Mouse (Mus musculus) urinary bladder, adult 18-20 months (tissue): ENCODE data around the gene Dcdc2c.

Experiments
- DNase-seq, 2 experiments: peaks; one replicate each; pipeline ENCODE4 v3.0.0; 2022; ENCODE audit warnings: low spot score in 2 of 2, mixed read lengths in 2 of 2

Gene Dcdc2c

DNA sequence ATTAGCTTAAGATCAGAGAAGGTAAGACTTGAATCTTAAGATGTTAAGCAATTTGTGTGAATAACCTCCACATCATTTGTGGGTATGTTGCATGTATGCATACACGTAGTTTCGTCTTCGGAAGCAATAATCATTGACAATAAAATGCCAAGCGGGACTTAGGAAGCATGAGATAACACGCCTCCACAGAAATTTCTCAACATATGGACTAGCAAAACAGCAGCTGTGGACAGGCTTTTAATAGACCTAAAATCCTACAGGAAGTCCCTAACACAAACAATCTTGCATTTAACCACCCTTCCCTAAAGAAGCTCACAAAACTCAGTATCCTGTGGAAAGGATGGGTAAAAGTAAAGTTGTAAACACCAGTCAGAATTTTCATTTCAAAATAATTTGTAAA, 93.4 kb downstream of the Dcdc2c start:
- DNase-seq, result no peak

DNA sequence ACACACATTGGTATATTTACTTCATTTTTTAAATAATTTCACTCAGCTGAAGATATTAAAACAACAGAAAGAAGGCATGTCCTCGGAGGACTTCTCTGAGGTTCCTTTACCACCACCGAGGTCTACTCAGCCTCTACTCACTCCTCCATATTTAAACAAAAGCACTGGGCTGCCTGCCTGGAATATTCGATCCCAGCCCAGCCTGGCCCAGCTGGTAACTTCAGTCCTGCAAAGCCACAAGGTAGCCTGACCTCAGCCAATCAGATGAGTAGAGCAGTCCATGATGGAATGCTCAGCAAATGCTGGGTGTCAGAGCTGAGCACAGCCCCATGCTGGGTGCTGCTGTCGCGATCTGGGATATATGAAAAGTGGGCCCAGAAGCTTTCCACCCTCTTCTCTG, 115.7 kb downstream of the Dcdc2c start:
- DNase-seq, result no peak

DNA sequence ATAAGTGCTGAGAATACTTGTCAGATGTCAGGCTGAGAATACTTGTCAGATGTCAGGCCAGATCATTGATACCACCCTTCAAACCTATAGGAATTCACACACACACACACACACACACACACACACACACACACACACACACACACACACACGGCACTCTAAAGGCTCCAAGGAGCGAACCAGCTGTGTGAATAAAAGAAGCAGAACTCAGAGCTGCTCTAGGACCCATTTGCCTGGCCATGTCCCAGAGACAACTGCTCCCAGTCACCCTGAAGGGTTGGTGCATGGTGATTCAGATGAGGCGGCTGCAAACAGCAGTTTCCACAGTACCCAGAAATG, 119.5 kb downstream of the Dcdc2c start:
- no peak for DNase-seq

DNA sequence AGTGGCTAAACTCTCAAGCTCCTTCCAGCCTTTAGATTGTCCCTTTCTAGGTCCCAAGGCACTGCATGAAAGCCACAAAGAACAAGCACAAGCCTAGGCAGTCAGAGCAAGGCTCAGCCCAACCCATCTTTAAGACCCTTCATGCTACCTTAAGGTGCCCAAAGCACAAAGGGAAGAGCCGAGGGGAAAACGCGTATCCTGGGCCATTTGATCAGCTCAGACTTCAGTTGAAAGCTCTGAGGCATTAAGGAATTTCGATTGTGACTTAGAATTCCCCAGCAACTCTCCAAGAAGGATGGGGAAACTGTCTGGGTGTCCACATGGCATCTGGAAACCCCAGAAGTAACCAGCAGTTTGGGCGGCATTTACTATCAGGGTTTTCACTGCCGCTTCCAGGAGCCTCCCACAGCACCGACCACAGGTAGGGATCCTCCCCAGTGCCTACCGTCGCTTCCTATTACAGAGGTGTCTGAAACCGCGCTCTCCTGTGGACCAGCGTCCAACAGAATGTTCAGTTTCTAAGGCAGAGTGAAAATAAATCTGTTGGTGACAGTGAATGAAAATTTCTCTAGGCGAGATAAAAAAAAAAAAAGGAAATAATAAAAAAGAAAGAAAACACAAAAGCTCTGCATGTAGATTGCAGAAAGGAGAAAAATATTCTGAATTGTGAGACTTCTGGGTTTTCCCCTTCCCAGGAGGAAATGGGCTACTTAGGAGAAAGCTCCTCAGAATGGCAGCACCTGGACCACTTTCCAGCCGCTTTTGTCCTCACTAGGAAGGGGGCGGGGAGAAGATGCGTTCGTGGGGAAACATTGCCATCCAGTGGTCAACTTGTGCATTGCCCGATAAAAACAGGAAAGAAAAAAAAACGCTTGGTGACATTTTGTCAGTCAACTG, 120.1 kb downstream of the Dcdc2c start:
- peak; percentile 22 to 46 for DNase-seq

DNA sequence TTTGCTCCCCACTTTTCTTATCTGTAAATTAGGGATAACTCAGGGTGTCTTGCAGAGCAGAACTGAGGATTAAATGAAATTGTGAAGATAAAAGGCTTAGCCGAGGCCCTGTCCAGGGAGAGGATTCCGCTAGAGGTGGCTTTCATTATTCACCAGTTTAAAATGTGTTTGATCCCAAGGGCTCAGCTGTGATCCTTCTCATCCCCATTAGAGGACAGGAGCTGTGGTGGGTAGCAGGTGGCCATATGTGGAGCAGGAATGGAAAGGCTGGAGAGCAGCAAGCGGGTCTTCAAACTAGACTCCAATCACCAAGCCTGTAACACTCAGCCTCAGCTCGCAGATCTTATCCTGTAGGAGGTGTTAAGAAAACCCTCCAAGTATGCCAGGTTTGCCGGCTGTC, 122.3 kb downstream of the Dcdc2c start:
- DNase-seq, result no peak

DNA sequence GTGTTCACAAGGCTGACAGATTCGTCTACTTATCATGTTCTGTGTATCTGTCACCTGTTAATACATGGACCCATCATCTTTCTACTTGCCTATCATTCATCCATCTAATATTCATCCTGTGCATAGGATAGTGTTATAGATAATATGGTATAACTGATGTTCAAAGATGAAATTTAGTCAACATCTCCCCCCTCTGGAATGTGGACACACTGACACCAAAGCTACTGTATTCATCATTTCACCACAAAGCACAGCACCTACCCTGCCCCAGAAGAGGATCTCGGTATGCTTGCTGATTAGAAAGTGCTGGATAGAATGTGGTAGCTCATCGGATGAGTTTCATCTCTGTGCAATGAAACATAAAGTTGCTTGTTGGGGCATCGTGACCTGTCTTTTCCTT, 135.2 kb downstream of the Dcdc2c start:
- DNase-seq, result no peak

DNA sequence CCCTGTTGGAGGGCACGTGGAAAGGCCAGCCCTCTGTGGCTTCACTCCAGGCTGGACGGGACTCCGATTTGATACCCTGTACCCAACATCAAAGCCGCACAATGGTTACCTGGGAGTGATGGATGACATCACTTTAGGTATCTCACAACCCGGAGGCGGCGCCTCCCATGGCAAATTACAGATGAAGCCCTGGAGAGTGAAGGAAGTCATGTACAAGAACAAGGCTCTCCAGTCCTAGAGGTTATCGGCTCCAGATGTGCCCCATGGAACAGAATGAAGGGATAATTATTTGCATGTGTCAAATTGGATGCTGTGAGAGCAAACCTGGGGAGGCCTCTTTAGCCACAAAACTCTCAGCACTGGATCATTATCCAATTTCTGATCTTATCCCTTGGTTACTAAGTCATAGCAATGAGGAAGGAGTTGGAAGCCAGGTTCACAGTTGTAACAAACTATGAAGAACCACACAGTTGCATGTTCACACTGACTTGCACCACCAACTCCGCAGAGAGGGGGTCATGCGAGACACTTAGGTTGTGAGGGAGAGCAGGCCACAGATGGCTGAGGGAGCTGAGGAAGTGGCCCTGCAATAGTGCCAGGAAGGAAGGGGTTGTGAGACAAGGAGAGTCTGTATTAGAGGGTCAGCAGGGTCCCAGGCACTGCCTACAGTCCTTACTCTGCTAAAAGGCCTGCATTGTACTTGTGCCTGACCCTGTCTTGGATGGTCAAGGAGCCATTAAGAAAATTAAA, 144.4 kb downstream of the Dcdc2c start:
- no peak for DNase-seq

DNA sequence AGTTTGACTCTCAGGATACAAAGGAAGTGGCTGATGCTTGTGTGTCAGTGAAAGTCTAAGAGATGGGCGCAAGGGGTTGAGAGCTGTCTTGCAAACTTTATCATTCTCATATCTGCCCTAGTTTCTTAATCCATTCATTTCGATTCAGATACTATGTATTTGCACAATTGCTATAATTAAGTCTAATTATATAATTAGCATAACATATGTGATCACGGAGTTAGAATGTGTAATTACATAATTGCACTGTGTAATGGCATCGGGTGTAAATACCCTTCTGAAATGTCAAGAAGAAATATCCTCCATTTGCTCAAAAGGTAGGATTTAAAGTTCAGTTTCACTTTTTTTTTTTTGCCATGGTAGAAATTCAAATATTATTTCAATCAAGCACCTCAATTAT, 149.9 kb downstream of the Dcdc2c start:
- DNase-seq, result no peak

DNA sequence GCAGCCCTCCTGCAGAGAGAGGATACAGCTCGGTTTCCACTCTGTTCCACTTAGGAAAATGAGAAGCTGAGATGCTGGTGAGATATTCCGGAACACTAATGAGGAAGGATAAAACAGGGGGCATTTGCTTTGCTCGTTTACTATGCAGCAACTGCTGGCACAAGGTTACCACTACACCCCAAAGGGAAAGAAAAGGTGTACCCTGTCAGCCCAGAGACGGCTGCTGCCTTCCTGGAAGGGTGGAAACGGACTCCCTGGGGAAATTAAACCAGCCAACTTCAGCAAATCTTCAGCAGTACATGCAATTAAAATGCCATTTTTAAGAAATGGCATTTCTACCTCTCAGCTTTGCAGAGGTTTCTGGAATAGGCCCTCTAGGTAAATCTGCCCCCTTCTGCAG, 150.8 kb downstream of the Dcdc2c start:
- no peak for DNase-seq

DNA sequence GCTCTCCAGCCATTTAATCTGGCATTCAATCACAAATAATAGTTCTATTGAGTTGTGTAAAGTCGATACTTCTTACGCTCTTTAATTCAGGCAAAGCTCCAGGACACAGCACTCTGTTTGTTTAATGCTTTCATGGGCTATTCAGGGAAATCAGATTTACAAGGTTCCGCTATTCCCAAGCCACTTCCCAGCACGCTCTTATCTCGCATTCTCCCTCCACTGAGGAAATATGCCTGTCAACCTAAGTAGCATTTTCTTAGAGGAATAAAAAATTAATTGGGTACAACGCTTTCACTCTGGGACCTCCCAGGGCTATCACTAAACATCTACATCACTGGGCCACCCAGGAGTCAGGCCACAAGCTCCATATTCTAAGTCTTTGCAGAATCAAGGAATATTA, 160.1 kb downstream of the Dcdc2c start:
- DNase-seq, result no peak
